Mouse (Mus musculus) lung, adult 2 months (tissue): ENCODE results near the gene Hcst.

Source experiments
- CTCF ChIP-seq: fragments of 200-500 bp; IDR thresholded peaks from 2 replicates; pipeline ENCODE4 v1.5.1; 2011; ENCODE audit warnings: mild to moderate bottlenecking, low read length, control low read depth; ENCODE audit not compliant: insufficient read depth
- POLR2A ChIP-seq: fragments of 200-500 bp; IDR thresholded peaks from 2 replicates; pipeline ENCODE4 v1.6.1; 2011; ENCODE audit warnings: low read depth, mild to moderate bottlenecking, control low read depth, low read length, borderline replicate concordance; ENCODE audit errors: extremely low read depth

- TF ChIP-seq CTCF (no peak), POLR2A (no peak)
Measured at GRCm38 (mm10) chr7:30430191-30430590, 10.5 kb upstream of the Hcst start.
